Mouse (Mus musculus) testis, adult 10 weeks (tissue): ENCODE data around the gene Olfr305. TPM values are rescaled to one million over a fixed set of nuclear protein-coding genes. Genes with fewer than 3 reads are reported as not detected.

Experiments used
- polyA plus RNA-seq: library from polyadenylated mRNA; stranded (reverse); fragments of 350-450 nt; fragmentation: Illumina TruSeq; extraction: RNeasy Lipid Tissue Mini Kit (QIAGEN cat#74804); gene quantifications from one replicate; pipeline ENCODE4 v1.2.3, GENCODE M21; 2014; ENCODE audit warnings: low read depth, low replicate concordance

The Olfr305 gene
- polyA plus RNA-seq, result 0.10 TPM

GRCm38 (mm10) chr7:86366828-86367227, at the start of gene Olfr305:
Gene Olfr305, minus strand, starts transcription at chr7:86366928.

GRCm38 (mm10) chr7:86403546-86403945, 36.8 kb upstream of the Olfr305 start, which contains the start of gene Olfr301:
Gene Olfr301, plus strand, starts transcription at chr7:86403846.

GRCm38 (mm10) chr7:86397689-86398088, 31.0 kb upstream of the Olfr305 start, which contains the start of gene Olfr303:
Gene Olfr303, minus strand, starts transcription at chr7:86397789.

GRCm38 (mm10) chr7:86386558-86386957, 19.8 kb upstream of the Olfr305 start, which contains the start of gene Olfr304:
Gene Olfr304, minus strand, starts transcription at chr7:86386658.

GRCm38 (mm10) chr7:86337486-86337885, 29.2 kb downstream of the Olfr305 start, which contains the start of gene Olfr307:
Gene Olfr307, minus strand, starts transcription at chr7:86337586.

GRCm38 (mm10) chr7:86325530-86325929, 41.2 kb downstream of the Olfr305 start, which contains the start of gene Olfr308:
Gene Olfr308, minus strand, starts transcription at chr7:86325630.

GRCm38 (mm10) chr7:86313608-86314007, 53.1 kb downstream of the Olfr305 start, which contains the start of gene Olfr309:
Gene Olfr309, minus strand, starts transcription at chr7:86313708.

Other genes with a start within 250 kb of the Olfr305 start
- not detected for gene Vmn2r75, start 195.2 kb downstream of the Olfr305 start, polyA plus RNA-seq
- gene Vmn2r76, start 120.6 kb downstream of the Olfr305 start, polyA plus RNA-seq, result 0.03 TPM
- gene Olfr310, start 89.8 kb downstream of the Olfr305 start, polyA plus RNA-seq, result 0.20 TPM
- gene Olfr309, start 53.2 kb downstream of the Olfr305 start, polyA plus RNA-seq, result 0.28 TPM
- gene Olfr308, start 41.3 kb downstream of the Olfr305 start, polyA plus RNA-seq, result 0.10 TPM
- 0.31 TPM for gene Olfr307, start 29.3 kb downstream of the Olfr305 start, polyA plus RNA-seq
- not detected for gene Olfr304, start 19.7 kb upstream of the Olfr305 start, polyA plus RNA-seq
- gene Olfr303, start 30.9 kb upstream of the Olfr305 start, polyA plus RNA-seq, result 3.3 TPM
- gene Olfr301, start 36.9 kb upstream of the Olfr305 start, polyA plus RNA-seq, result 0.62 TPM
- gene Olfr299, start 93.0 kb upstream of the Olfr305 start, polyA plus RNA-seq, result not detected
- not detected for gene Olfr298, start 125.6 kb upstream of the Olfr305 start, polyA plus RNA-seq
- gene Olfr297, start 153.0 kb upstream of the Olfr305 start, polyA plus RNA-seq, result not detected
- gene Olfr295, start 216.9 kb upstream of the Olfr305 start, polyA plus RNA-seq, result not detected
- gene Olfr294, start 249.7 kb upstream of the Olfr305 start, polyA plus RNA-seq, result not detected